Mouse (Mus musculus): ENCODE data around the gene Cntnap1.

The Cntnap1 gene

GRCm38 (mm10) chr11:101170811-101171610, 688 bp downstream of the Cntnap1 start, which contains the start of gene Plekhh3:
Gene Plekhh3 (minus strand): TSS chr11:101171351.
- peak; percentile 86 for DNase-seq (ENCODE audit: low spot score)

GRCm38 (mm10) chr11:101171721-101172433, 1.6 kb downstream of the Cntnap1 start:
- no peak for DNase-seq (ENCODE audit: low spot score)

- DNase-seq (ENCODE audit: low spot score) = no peak
Observed at GRCm38 (mm10) chr11:101172434-101172815, 2.1 kb downstream of the Cntnap1 start.

- no peak for DNase-seq (ENCODE audit: low spot score)
Observed at GRCm38 (mm10) chr11:101173112-101173511, 2.8 kb downstream of the Cntnap1 start.

- DNase-seq (ENCODE audit: low spot score) = no peak
Observed at GRCm38 (mm10) chr11:101173631-101174388, 3.5 kb downstream of the Cntnap1 start.

- DNase-seq (ENCODE audit: low spot score) = no peak
Observed at GRCm38 (mm10) chr11:101174389-101174745, 4.0 kb downstream of the Cntnap1 start.

GRCm38 (mm10) chr11:101174851-101175628, 4.7 kb downstream of the Cntnap1 start, which contains the start of gene Ccr10:
Gene Ccr10 (minus strand): TSS chr11:101175443.
- no peak for DNase-seq (ENCODE audit: low spot score)

- DNase-seq (ENCODE audit: low spot score) = no peak
Observed at GRCm38 (mm10) chr11:101175636-101176116, 5.4 kb downstream of the Cntnap1 start.

- DNase-seq (ENCODE audit: low spot score) = no peak
Observed at GRCm38 (mm10) chr11:101176117-101176691, 5.9 kb downstream of the Cntnap1 start.

- no peak for DNase-seq (ENCODE audit: low spot score)
Observed at GRCm38 (mm10) chr11:101176933-101177773, 6.8 kb downstream of the Cntnap1 start.

- DNase-seq (ENCODE audit: low spot score) = no peak
Observed at GRCm38 (mm10) chr11:101178061-101179058, 8.0 kb downstream of the Cntnap1 start.

- no peak for DNase-seq (ENCODE audit: low spot score)
Observed at GRCm38 (mm10) chr11:101179306-101179705, 9.0 kb downstream of the Cntnap1 start.

- DNase-seq (ENCODE audit: low spot score) = no peak
Observed at GRCm38 (mm10) chr11:101180261-101180660, 9.9 kb downstream of the Cntnap1 start.

GRCm38 (mm10) chr11:101180846-101181740, 10.8 kb downstream of the Cntnap1 start:
- DNase-seq (ENCODE audit: low spot score) = no peak

- DNase-seq (ENCODE audit: low spot score) = no peak
Observed at GRCm38 (mm10) chr11:101181961-101182360, 11.6 kb downstream of the Cntnap1 start.

- no peak for DNase-seq (ENCODE audit: low spot score)
Observed at GRCm38 (mm10) chr11:101182771-101183517, 12.6 kb downstream of the Cntnap1 start.

- no peak for DNase-seq (ENCODE audit: low spot score)
Observed at GRCm38 (mm10) chr11:101184984-101185383, 14.7 kb downstream of the Cntnap1 start.

Data from urinary bladder, postnatal 10 days (tissue).